Mouse (Mus musculus): ENCODE results near the gene Styk1.

GRCm38 (mm10) chr6:131369866-131370616 lies 16.6 kb upstream of the Styk1 start:
- TF ChIP-seq POLR2A (IDR thresholded peaks at IDR 0.05; ENCODE audit: borderline replicate concordance, extremely low read depth, insufficient read depth, insufficient read length, poor library complexity, severe bottlenecking), result no peak
- TF ChIP-seq CTCF (IDR thresholded peaks at IDR 0.05; ENCODE audit: borderline replicate concordance, extremely low read depth, insufficient read depth, insufficient read length), result no peak

Data from brain, embryonic 14.5 days (tissue).